23 mouse cellular contexts compared by ENCODE assay signal in the genomic region with DNA sequence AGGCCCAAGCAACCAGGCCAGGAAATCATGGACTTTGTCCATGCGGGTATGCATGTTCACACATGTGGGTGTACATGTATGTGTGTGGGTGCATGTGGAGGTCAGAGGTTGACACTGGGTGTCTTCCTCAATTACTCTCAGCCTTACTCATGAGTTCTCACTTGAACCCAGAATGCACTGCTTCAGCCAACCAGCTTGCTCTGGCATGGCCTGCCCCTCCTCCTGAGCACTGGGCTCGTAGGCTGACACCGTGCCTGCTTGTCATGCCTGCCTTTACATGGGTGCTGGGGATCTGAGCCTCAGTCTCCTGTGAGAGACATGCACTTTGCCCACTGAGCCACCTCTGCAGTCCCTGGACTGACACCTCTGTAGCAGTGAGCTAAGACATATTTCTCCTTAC. TPM values are rescaled to one million over a fixed set of nuclear protein-coding genes. Genes with fewer than 3 reads are reported as not detected.
A peak's percentile ranks its signal among the peaks of the same experiment; 100 is the strongest.
DNase-seq lines count a peak whose midpoint lies in the region; ATAC-seq and TF ChIP-seq lines count a peak whose summit lies in the region.
"Had no signal": no experiment of that assay in that cellular context is flagged by ENCODE, and none has a peak within 500 bp of the region (broad histone marks: within the 10 kb centered on the region; RNA-seq: fewer than 3 reads in every experiment).

No protein-coding gene starts in this region.

- no peak overlapping the region for H3K9ac ChIP-seq in liver, adult 2 months (ENCODE audit: low read depth, low read length)
- H3K9ac ChIP-seq in liver, embryonic 12.5 days = no peak overlapping the region
- H3K9ac ChIP-seq in intestine, postnatal 0 days (ENCODE audit: low read depth, low read length) = no peak overlapping the region
- H3K9ac ChIP-seq: embryonic facial prominence, embryonic 15.5 days; liver, embryonic 14.5 days; neural tube, embryonic 15.5 days; stomach, embryonic 15.5 days had no signal

- no peaks in the 10 kb centered on the region for H3K79me2 ChIP-seq in liver, adult 2 months (ENCODE audit: control insufficient read depth, insufficient read depth, low read length)

- no peaks in the 10 kb centered on the region for H3K9me3 ChIP-seq in liver, embryonic 12.5 days (replicated peaks)
- no peaks in the 10 kb centered on the region for H3K9me3 ChIP-seq in intestine, postnatal 0 days (ENCODE audit: control insufficient read depth)
- H3K9me3 ChIP-seq: embryonic facial prominence, embryonic 15.5 days; heart, embryonic 10.5 days; limb, embryonic 10.5 days; neural tube, embryonic 15.5 days; stomach, embryonic 15.5 days had no signal

- H3K27me3 ChIP-seq in liver, adult 2 months (ENCODE audit: control insufficient read depth, insufficient read depth, low read length) = no peaks in the 10 kb centered on the region
- peaks cover 31% of the 10 kb centered on the region for H3K27me3 ChIP-seq in liver, embryonic 12.5 days (replicated peaks)
- H3K27me3 ChIP-seq in intestine, postnatal 0 days (replicated peaks; ENCODE audit: control insufficient read depth, insufficient read depth, low read length) = no peaks in the 10 kb centered on the region
- H3K27me3 ChIP-seq: embryonic facial prominence, embryonic 15.5 days; neural tube, embryonic 15.5 days; stomach, embryonic 15.5 days had no signal

- TF ChIP-seq POLR2A in liver, adult 2 months (IDR thresholded peaks at IDR 0.05; ENCODE audit: extremely low read depth, insufficient read depth, low read length) = peak; percentile 25; the same call in 1 of the 2 replicates

- 0 out of 2 replicates have a peak, but pooled peaks have one; percentile 0 for TF ChIP-seq CTCF in liver, adult 2 months (IDR thresholded peaks at IDR 0.05; ENCODE audit: low read depth, low read length)
- no peak for TF ChIP-seq CTCF in intestine, postnatal 0 days (IDR thresholded peaks at IDR 0.05; ENCODE audit: low read depth)

- ATAC-seq in liver, embryonic 12.5 days = no peak
- ATAC-seq in CD4-positive, CD25-positive, alpha-beta regulatory T cell, adult 4 months = peak; percentile 26
- peak; percentile 39 for ATAC-seq in intestine, postnatal 0 days
- ATAC-seq in monocyte, adult 5-6 weeks (replicated peaks; ENCODE audit: insufficient number of reproducible peaks, low FRiP score, low TSS enrichment, poor library complexity, severe bottlenecking) = no peak
- ATAC-seq: forebrain, embryonic 14.5 days; hindbrain, embryonic 16.5 days had no signal

- no peaks in the 10 kb centered on the region for H3K4me1 ChIP-seq in liver, adult 2 months (ENCODE audit: control insufficient read depth, insufficient read depth, low read length)
- no peaks in the 10 kb centered on the region for H3K4me1 ChIP-seq in liver, embryonic 12.5 days
- H3K4me1 ChIP-seq in intestine, postnatal 0 days (replicated peaks; ENCODE audit: control insufficient read depth, insufficient read depth, low read length) = no peaks in the 10 kb centered on the region
- H3K4me1 ChIP-seq: heart, embryonic 10.5 days; limb, embryonic 10.5 days; stomach, embryonic 15.5 days had no signal

- peak; percentile 53 for DNase-seq in liver, adult 2 months (ENCODE audit: extremely low read depth, low read depth, low spot score)
- peak; percentile 42 to 44 for DNase-seq in B cell, adult 2 months
- DNase-seq in right cerebral cortex, postnatal 4 days = no peak
- no peak for DNase-seq in cerebellum, adult 11-12 months
- DNase-seq: adrenal gland, postnatal 10 days; cerebellum, adult 9-11 months; gastrocnemius, adult 2 months; kidney, postnatal 10 days; spleen, adult 18-20 months had no signal

- 49% methylated on average over 3 of the region's 3 CpGs for WGBS in liver, adult 2 months
- WGBS in liver, embryonic 12.5 days (ENCODE audit: insufficient replicate concordance) = 79% methylated on average over 3 of the region's 3 CpGs
- 92% methylated on average over 3 of the region's 3 CpGs for WGBS in intestine, postnatal 0 days

- H3K4me3 ChIP-seq in liver, adult 2 months (ENCODE audit: insufficient read depth, low read depth, low read length) = no peak overlapping the region
- H3K4me3 ChIP-seq in liver, embryonic 12.5 days = no peak overlapping the region
- no peak overlapping the region for H3K4me3 ChIP-seq in intestine, postnatal 0 days (ENCODE audit: low read depth, low read length)
- H3K4me3 ChIP-seq: embryonic facial prominence, embryonic 15.5 days; gastrocnemius, adult 2 months; heart, embryonic 10.5 days; limb, embryonic 10.5 days; neural tube, embryonic 15.5 days; stomach, embryonic 15.5 days had no signal

- H3K27ac ChIP-seq in liver, adult 2 months (replicated peaks; ENCODE audit: insufficient read depth, low read depth, low read length) = peak overlapping the region; percentile 24
- no peak overlapping the region for H3K27ac ChIP-seq in liver, embryonic 12.5 days
- H3K27ac ChIP-seq in intestine, postnatal 0 days (ENCODE audit: low read depth, low read length) = no peak overlapping the region
- H3K27ac ChIP-seq: embryonic facial prominence, embryonic 15.5 days; gastrocnemius, adult 2 months; heart, embryonic 10.5 days; limb, embryonic 10.5 days; liver, embryonic 14.5 days; macrophage; neural tube, embryonic 15.5 days; stomach, embryonic 15.5 days had no signal

- H3K4me2 ChIP-seq in liver, embryonic 12.5 days = no peak overlapping the region
- no peak overlapping the region for H3K4me2 ChIP-seq in intestine, postnatal 0 days (replicated peaks; ENCODE audit: low read depth)
- H3K4me2 ChIP-seq: embryonic facial prominence, embryonic 15.5 days; midbrain, embryonic 11.5 days; neural tube, embryonic 15.5 days; stomach, embryonic 15.5 days had no signal

- H3K36me3 ChIP-seq in liver, adult 2 months (ENCODE audit: control insufficient read depth, insufficient read depth, low read length) = peaks cover 5% of the 10 kb centered on the region; the same call in 1 of the 2 replicates
- H3K36me3 ChIP-seq in liver, embryonic 12.5 days = no peaks in the 10 kb centered on the region
- H3K36me3 ChIP-seq in intestine, postnatal 0 days (ENCODE audit: control insufficient read depth, insufficient read depth) = peaks cover 7% of the 10 kb centered on the region; the same call in 1 of the 2 replicates
- H3K36me3 ChIP-seq: embryonic facial prominence, embryonic 15.5 days; heart, embryonic 10.5 days; limb, embryonic 10.5 days had no signal

RNA-seq across cellular contexts. Expression of gene Camk2b, which starts 54.3 kb away (rescaled TPM):
- total RNA-seq in liver, adult 2 months (2014; rRNA removed) = 6.4 and 8.5 TPM in 2 replicates
- 2.9 and 8.1 TPM in 2 replicates for polyA plus RNA-seq in liver, adult 2 months (2012; rRNA removed)
- 0.19 and 0.43 TPM in 2 replicates for polyA plus RNA-seq in liver, embryonic 12.5 days (2016; fragmentation: Nextera tagmentation; extraction: Ambion mirVana)
- 10 to 100 TPM in 1 of 2 experiments, 1 to 10 TPM in 1; 4.2 to 19.3 TPM for polyA plus RNA-seq in CD4-positive, CD25-positive, alpha-beta regulatory T cell, adult 4 months (2017; shearing (Covaris generic))
- 11.9 and 12.1 TPM in 2 replicates for polyA plus RNA-seq in intestine, postnatal 0 days (2015; fragmentation: Nextera tagmentation; extraction: Ambion mirVana)
- 8.3 to 21.9 TPM (median 14.9 TPM) in 3 replicates for total RNA-seq in monocyte, adult 5-6 weeks (2017)

RNA-seq across cellular contexts. Expression of gene Ykt6, which starts 56.4 kb away (rescaled TPM):
- total RNA-seq in liver, adult 2 months (2014; rRNA removed) = 41.6 and 41.8 TPM in 2 replicates
- 37.4 and 39.9 TPM in 2 replicates for polyA plus RNA-seq in liver, adult 2 months (2012; rRNA removed)
- 25.2 and 25.7 TPM in 2 replicates for polyA plus RNA-seq in liver, embryonic 12.5 days (2016; fragmentation: Nextera tagmentation; extraction: Ambion mirVana)
- 10 to 100 TPM; 28.1 to 31.5 TPM for polyA plus RNA-seq in CD4-positive, CD25-positive, alpha-beta regulatory T cell, adult 4 months (2017; shearing (Covaris generic))
- 50.9 and 53.8 TPM in 2 replicates for polyA plus RNA-seq in intestine, postnatal 0 days (2015; fragmentation: Nextera tagmentation; extraction: Ambion mirVana)
- total RNA-seq in monocyte, adult 5-6 weeks (2017) = 45.7 to 57.4 TPM (median 56.8 TPM) in 3 replicates

Comparison
In these comparisons a context has a peak if more than half of its experiments do, and no peak if none do; other contexts are left out.
1. DNase-seq: peak in liver, adult 2 months (single experiment) and B cell, adult 2 months (2 of 2); none in right cerebral cortex, postnatal 4 days (single experiment) and cerebellum, adult 11-12 months (single experiment).
2. ATAC-seq: peak in CD4-positive, CD25-positive, alpha-beta regulatory T cell, adult 4 months (single experiment) and intestine, postnatal 0 days (single experiment); none in liver, embryonic 12.5 days (single experiment) and monocyte, adult 5-6 weeks (single experiment).